In the genomic region with DNA sequence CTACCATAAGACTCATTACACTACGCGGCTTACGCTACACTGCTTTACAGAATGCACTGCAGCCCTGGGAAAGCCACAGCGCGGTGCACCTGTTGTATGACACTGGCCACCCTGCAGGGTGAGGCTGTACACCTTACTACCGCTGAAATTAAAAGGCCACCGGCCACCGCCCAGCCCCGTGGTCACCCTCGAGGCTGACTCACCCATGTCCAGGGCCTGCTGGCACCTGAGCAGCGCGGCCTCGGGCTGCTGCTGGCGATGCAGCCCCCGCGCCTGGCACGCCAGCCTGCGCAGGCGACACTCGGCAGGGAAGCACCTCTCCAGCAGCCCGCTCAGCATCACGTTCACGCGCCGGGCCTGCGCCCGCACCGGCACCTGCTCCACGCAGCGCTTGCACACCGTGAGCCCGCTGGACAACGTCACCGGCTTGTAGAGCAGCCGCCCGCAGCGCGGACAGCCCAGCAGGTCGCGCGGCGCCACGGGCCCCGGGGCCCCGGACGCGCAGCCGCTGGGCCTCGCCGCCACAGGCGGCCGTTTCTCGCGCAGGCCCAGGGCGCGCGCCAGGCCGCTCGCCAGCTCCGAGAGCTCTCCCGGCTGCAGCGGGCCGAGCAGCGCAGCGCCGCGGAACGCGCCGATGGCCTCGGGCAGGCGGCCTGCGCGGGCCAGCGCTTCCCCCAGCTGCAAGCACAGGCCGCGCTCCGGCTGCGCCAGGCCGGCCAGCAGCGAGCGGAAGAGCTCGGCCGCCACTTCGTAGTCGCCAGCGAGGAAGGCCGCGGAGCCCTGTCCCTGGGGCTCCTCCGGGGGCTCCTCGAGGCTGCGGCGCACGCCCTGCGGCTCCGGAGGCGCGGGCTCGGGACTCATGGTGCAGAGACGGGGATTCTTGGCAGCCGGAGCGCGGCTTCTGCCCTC, we compare ENCODE assay signal across 8 mouse cellular contexts. TPM values are rescaled to one million over a fixed set of nuclear protein-coding genes. Genes with fewer than 3 reads are reported as not detected.
DNase-seq lines count a peak whose midpoint lies in the region; ATAC-seq and TF ChIP-seq lines count a peak whose summit lies in the region.

No protein-coding gene starts in this region.

- TF ChIP-seq POLR2A in kidney, adult 2 months (IDR thresholded peaks at IDR 0.05; ENCODE audit: low read depth, low read length), result no peak

- peak; percentile 65 for ATAC-seq in cerebellum, adult (ENCODE audit: insufficient number of reproducible peaks, low FRiP score, low TSS enrichment)
- ATAC-seq in forebrain, embryonic 13.5 days, result peak; percentile 81
- peak; percentile 83 for ATAC-seq in hindbrain, embryonic 11.5 days (ENCODE audit: low FRiP score)
- ATAC-seq in neural tube, embryonic 12.5 days (ENCODE audit: low FRiP score, low read depth), result peak; percentile 74

- no peak for TF ChIP-seq CTCF in kidney, adult 2 months (conservative IDR thresholded peaks at IDR 0.05; ENCODE audit: insufficient read depth, insufficient read length, low read depth, low read length)

- peak; percentile 6 for DNase-seq in kidney, adult 2 months
- no peak for DNase-seq in kidney, adult 8-10 months
- DNase-seq in hindbrain, embryonic 11.5 days (ENCODE audit: low spot score), result peak; percentile 71
- peak; percentile 43 for DNase-seq in left cerebral cortex, postnatal 4 days
- DNase-seq in spleen, postnatal 4 days (ENCODE audit: low spot score in 2 of 2), result no peak

- peak overlapping the region; percentile 99 for H3K4me2 ChIP-seq in forebrain, embryonic 13.5 days
- peak overlapping the region; percentile 99 for H3K4me2 ChIP-seq in hindbrain, embryonic 11.5 days (replicated peaks; ENCODE audit: low read depth, low read length)
- H3K4me2 ChIP-seq in neural tube, embryonic 12.5 days (replicated peaks), result peak overlapping the region; percentile 99

- peak overlapping the region; percentile 86 for H3K9ac ChIP-seq in forebrain, embryonic 13.5 days
- peak overlapping the region; percentile 89 for H3K9ac ChIP-seq in hindbrain, embryonic 11.5 days (ENCODE audit: low read depth, low read length)
- peak overlapping the region; percentile 89 for H3K9ac ChIP-seq in neural tube, embryonic 12.5 days

- no peaks in the 10 kb centered on the region for H3K36me3 ChIP-seq in kidney, adult 2 months (ENCODE audit: control insufficient read depth, insufficient read depth, low read length)
- H3K36me3 ChIP-seq in forebrain, embryonic 13.5 days (ENCODE audit: poor library complexity, severe bottlenecking), result peaks cover 5% of the 10 kb centered on the region; the same call in 1 of the 2 replicates
- H3K36me3 ChIP-seq in hindbrain, embryonic 11.5 days (ENCODE audit: control insufficient read depth, insufficient read depth, low read length), result no peaks in the 10 kb centered on the region
- peaks cover 7% of the 10 kb centered on the region; the same call in 1 of the 2 replicates for H3K36me3 ChIP-seq in neural tube, embryonic 12.5 days

- no peaks in the 10 kb centered on the region; the same call in 1 of the 2 replicates for H3K27me3 ChIP-seq in kidney, adult 2 months (replicated peaks; ENCODE audit: control insufficient read depth, insufficient read depth, low read length)
- H3K27me3 ChIP-seq in forebrain, embryonic 13.5 days, result peaks cover 39% of the 10 kb centered on the region
- H3K27me3 ChIP-seq in hindbrain, embryonic 11.5 days (ENCODE audit: control insufficient read depth, insufficient read depth, low read length), result no peaks in the 10 kb centered on the region
- peaks cover 11% of the 10 kb centered on the region; the same call in 1 of the 2 replicates for H3K27me3 ChIP-seq in neural tube, embryonic 12.5 days (replicated peaks)

- no peak overlapping the region for H3K27ac ChIP-seq in kidney, adult 2 months (ENCODE audit: insufficient read depth, low read depth, low read length)
- H3K27ac ChIP-seq in forebrain, embryonic 13.5 days, result peak overlapping the region; percentile 91
- H3K27ac ChIP-seq in hindbrain, embryonic 11.5 days (ENCODE audit: low read depth, low read length), result peak overlapping the region; percentile 78
- H3K27ac ChIP-seq in neural tube, embryonic 12.5 days, result peak overlapping the region; percentile 82

- no peaks in the 10 kb centered on the region for H3K9me3 ChIP-seq in forebrain, embryonic 13.5 days (replicated peaks)
- no peaks in the 10 kb centered on the region for H3K9me3 ChIP-seq in hindbrain, embryonic 11.5 days (ENCODE audit: control insufficient read depth, low read length)
- H3K9me3 ChIP-seq in neural tube, embryonic 12.5 days, result no peaks in the 10 kb centered on the region

- WGBS in kidney, adult 2 months, result 3% methylated on average over 103 of the region's 103 CpGs
- WGBS in forebrain, embryonic 13.5 days, result 2% methylated on average over 78 of the region's 103 CpGs
- 3% methylated on average over 70 of the region's 103 CpGs for WGBS in hindbrain, embryonic 11.5 days
- 2% methylated on average over 103 of the region's 103 CpGs for WGBS in neural tube, embryonic 12.5 days

- intact Hi-C loops in left cerebral cortex, postnatal 4 days (cut with DNase I), result no loop called here

- H3K4me1 ChIP-seq in kidney, adult 2 months (ENCODE audit: control insufficient read depth, insufficient read depth, low read length), result no peaks in the 10 kb centered on the region
- peaks cover 7% of the 10 kb centered on the region for H3K4me1 ChIP-seq in forebrain, embryonic 13.5 days
- H3K4me1 ChIP-seq in hindbrain, embryonic 11.5 days (replicated peaks; ENCODE audit: control insufficient read depth, insufficient read depth, low read length), result no peaks in the 10 kb centered on the region
- H3K4me1 ChIP-seq in neural tube, embryonic 12.5 days, result peaks cover 17% of the 10 kb centered on the region; the same call in 1 of the 2 replicates

- peak overlapping the region; percentile 47 for H3K4me3 ChIP-seq in kidney, adult 2 months (ENCODE audit: insufficient read depth, low read depth, low read length)
- peak overlapping the region; percentile 72 for H3K4me3 ChIP-seq in forebrain, embryonic 13.5 days
- peak overlapping the region; percentile 74 for H3K4me3 ChIP-seq in hindbrain, embryonic 11.5 days (ENCODE audit: low read depth, low read length)
- peak overlapping the region; percentile 71 for H3K4me3 ChIP-seq in neural tube, embryonic 12.5 days

RNA-seq across cellular contexts. Expression of gene Lonrf2, which starts 0.7 kb away (rescaled TPM):
- polyA plus RNA-seq in kidney, adult 2 months (2012; rRNA removed), result 0.34 and 0.38 TPM in 2 replicates
- polyA plus RNA-seq in forebrain, embryonic 13.5 days (2015; fragmentation: Nextera tagmentation; extraction: Ambion mirVana), result 6.9 and 7.0 TPM in 2 replicates
- 4.2 and 5.0 TPM in 2 replicates for polyA plus RNA-seq in hindbrain, embryonic 11.5 days (2014; fragmentation: Nextera tagmentation; extraction: Ambion mirVana)
- 100 to 1,000 TPM; 140 to 147 TPM for total RNA-seq in left cerebral cortex, postnatal 4 days (2021)
- polyA plus RNA-seq in neural tube, embryonic 12.5 days (2016; fragmentation: Nextera tagmentation; extraction: Ambion mirVana), result 8.0 and 8.5 TPM in 2 replicates

Comparison
In these comparisons a context has a peak if more than half of its experiments do, and no peak if none do; other contexts are left out.
1. DNase-seq: peak in kidney, adult 2 months (single experiment), hindbrain, embryonic 11.5 days (single experiment) and left cerebral cortex, postnatal 4 days (single experiment); none in kidney, adult 8-10 months (0 of 2) and spleen, postnatal 4 days (0 of 2).
2. Peak in every context shown above with its lines, with median percentiles within 50 percentile points of each other: H3K4me3 ChIP-seq, ATAC-seq, H3K4me2 ChIP-seq and H3K9ac ChIP-seq.